Mouse (Mus musculus) heart, embryonic 10.5 days (tissue): ENCODE results near the gene Cacng7. TPM values are rescaled to one million over a fixed set of nuclear protein-coding genes. Genes with fewer than 3 reads are reported as not detected.
A peak's percentile ranks its signal among the peaks of the same experiment; 100 is the strongest.

ENCODE experiments used
- DNase-seq: peaks from one replicate; pipeline ENCODE4 v3.0.0-alpha.2; 2017; ENCODE audit warnings: low spot score
- H3K27ac ChIP-seq: fragments of 300-500 bp; sonication (generic); 2 replicates; pipeline ENCODE4 v1.5.1; 2016; ENCODE audit warnings: mild to moderate bottlenecking
- H3K27me3 ChIP-seq: fragments of 300-500 bp; sonication (generic); 2 replicates; pipeline ENCODE4 v1.6.1; 2016; ENCODE audit warnings: mild to moderate bottlenecking; ENCODE audit not compliant: poor library complexity, insufficient read depth, severe bottlenecking
- H3K36me3 ChIP-seq: fragments of 300-500 bp; sonication (generic); 2 replicates; pipeline ENCODE4 v1.6.1; 2016; ENCODE audit warnings: mild to moderate bottlenecking, moderate library complexity
- H3K4me1 ChIP-seq: fragments of 300-500 bp; sonication (generic); 2 replicates; pipeline ENCODE4 v1.6.1; 2016; ENCODE audit warnings: mild to moderate bottlenecking
- H3K4me3 ChIP-seq: fragments of 300-500 bp; sonication (generic); 2 replicates; pipeline ENCODE4 v1.5.1; 2016; ENCODE audit warnings: mild to moderate bottlenecking, moderate library complexity
- H3K9me3 ChIP-seq: fragments of 300-500 bp; sonication (generic); 2 replicates; pipeline ENCODE4 v1.6.1; 2016; ENCODE audit warnings: mild to moderate bottlenecking, moderate library complexity
- WGBS: fragments of 180-500 bp; shearing (Covaris S2); methylation state at CpG from one replicate; pipeline ENCODE4 v1.1.7; 2016; 5-methylcytosine and 5-hydroxymethylcytosine counted together
- microRNA-seq: library from miRNA; unstranded; fragments of <30 nt; microRNA quantifications from one replicate; pipeline ENCODE4, GENCODE M21; 2017
- polyA plus RNA-seq: library from polyadenylated mRNA; unstranded; fragments of >200 nt; fragmentation: Nextera tagmentation; extraction: Ambion mirVana; gene quantifications from 2 replicates; pipeline ENCODE4 v1.2.1, GENCODE M21; 2016

Gene Cacng7
- polyA plus RNA-seq, 1 experiment from 2014 or later: 1.3 TPM

DNA sequence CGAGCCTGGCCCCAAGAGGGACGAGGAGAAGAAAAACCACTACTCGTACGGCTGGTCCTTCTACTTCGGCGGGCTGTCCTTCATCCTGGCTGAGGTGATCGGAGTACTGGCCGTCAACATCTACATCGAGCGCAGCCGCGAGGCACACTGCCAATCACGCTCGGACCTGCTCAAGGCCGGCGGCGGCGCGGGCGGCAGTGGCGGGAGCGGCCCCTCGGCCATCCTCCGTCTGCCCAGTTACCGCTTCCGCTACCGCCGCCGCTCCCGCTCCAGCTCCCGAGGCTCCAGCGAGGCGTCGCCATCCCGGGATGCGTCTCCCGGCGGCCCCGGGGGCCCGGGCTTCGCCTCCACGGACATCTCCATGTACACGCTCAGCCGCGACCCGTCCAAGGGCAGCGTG lies 82.1 kb downstream of the Cacng7 start:
- Histone ChIP-seq H3K4me1 (peaks cover 13% of the 10 kb centered on the region; the same call in 1 of the 2 replicates), H3K9me3 (no peaks in the 10 kb centered on the region; the same call in 1 of the 2 replicates), H3K36me3 (no peaks in the 10 kb centered on the region), H3K27me3 (peaks cover 80% of the 10 kb centered on the region), H3K27ac (peak overlapping the region; percentile 76), H3K4me3 (peak overlapping the region; percentile 75)
- WGBS: 1% methylated on average over 47 of the region's 47 CpGs
- no peak for DNase-seq

- no peaks in the 10 kb centered on the region; the same call in 1 of the 2 replicates for H3K9me3 ChIP-seq
- H3K27ac ChIP-seq: peak overlapping the region; percentile 76
- H3K4me1 ChIP-seq: peaks cover 13% of the 10 kb centered on the region; the same call in 1 of the 2 replicates
- WGBS: under 1% methylated on average over 46 of the region's 60 CpGs
- peak overlapping the region; percentile 75 for H3K4me3 ChIP-seq
- DNase-seq: no peak
- no peaks in the 10 kb centered on the region for H3K36me3 ChIP-seq
- H3K27me3 ChIP-seq: peaks cover 85% of the 10 kb centered on the region
Measured at GRCm38 (mm10) chr7:3415378-3415777, 82.6 kb downstream of the Cacng7 start.

Small RNAs within 50 kb of the gene (microRNA-seq; reads per million reads assigned to microRNA genes)
- 2.5 reads per million, percentile 2 among the genes with 10 or more reads in this experiment for gene Gm23450

Other genes with a start within 250 kb of the Cacng7 start
- gene AU018091, start 163.8 kb upstream of the Cacng7 start, polyA plus RNA-seq: 0.30 and 0.65 TPM in 2 replicates
- gene Nlrp12, start 83.2 kb upstream of the Cacng7 start, polyA plus RNA-seq: 0.06 TPM in 1 of 2 replicates, not detected in the other
- 127 and 180 TPM in 2 replicates for gene Myadm, start 43.9 kb upstream of the Cacng7 start, polyA plus RNA-seq
- 0.16 and 0.35 TPM in 2 replicates for gene Prkcg, start 43.8 kb upstream of the Cacng7 start, polyA plus RNA-seq
- 1.8 and 2.3 TPM in 2 replicates for gene Cacng8, start 57.7 kb downstream of the Cacng7 start, polyA plus RNA-seq
- gene Cacng6, start 91.2 kb downstream of the Cacng7 start, polyA plus RNA-seq: 9.6 and 23.7 TPM in 2 replicates
- gene Tarm1, start 169.7 kb downstream of the Cacng7 start, polyA plus RNA-seq: not detected in 2 replicates